Mouse (Mus musculus) heart, postnatal 10 days (tissue): ENCODE results near the gene Bcl3. TPM values are rescaled to one million over a fixed set of nuclear protein-coding genes. Genes with fewer than 3 reads are reported as not detected.
"Not testable (repeated sequence)": the region's sequence is repeated elsewhere in the genome, so short reads cannot be mapped to it uniquely, and the experiment has no call there.

Source experiments
- DNase-seq, 2 experiments: peaks; one replicate each; pipeline ENCODE4 v3.0.0; 2021
- intact Hi-C: fragments of 180-260 bp; cut with DNase I; formaldehyde crosslinking; loops from one replicate; pipeline ENCODE4 v1.15.1; 2025
- total RNA-seq, 2 experiments: library from RNA; stranded (reverse); gene quantifications; 2 replicates each; pipeline ENCODE4 v1.2.3; 2021

The Bcl3 gene
- total RNA-seq, 2 experiments from 2014 or later: 5.6 to 5.7 TPM

DNA sequence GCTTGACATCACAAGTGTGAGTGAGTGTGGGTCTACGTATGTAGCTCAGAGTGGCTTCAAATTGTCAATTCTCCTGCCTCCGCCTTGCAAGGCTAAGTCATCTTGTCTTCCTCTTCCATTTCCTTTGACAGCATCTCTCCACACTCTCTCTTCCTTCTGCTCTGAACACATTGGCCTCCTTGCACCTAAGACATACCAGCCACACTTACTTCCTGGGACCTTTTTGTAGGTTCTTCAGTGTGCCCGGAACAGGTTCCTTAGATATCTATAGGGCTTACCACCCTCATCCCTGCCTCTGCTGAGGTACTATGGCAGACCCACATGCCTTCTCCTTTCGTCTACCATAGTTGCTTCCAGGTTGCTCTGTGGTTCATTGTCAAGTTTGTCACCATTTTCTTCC lies 9.4 kb downstream of the Bcl3 start:
- DNase-seq: no peak
- intact Hi-C loops: no loop called here

DNA sequence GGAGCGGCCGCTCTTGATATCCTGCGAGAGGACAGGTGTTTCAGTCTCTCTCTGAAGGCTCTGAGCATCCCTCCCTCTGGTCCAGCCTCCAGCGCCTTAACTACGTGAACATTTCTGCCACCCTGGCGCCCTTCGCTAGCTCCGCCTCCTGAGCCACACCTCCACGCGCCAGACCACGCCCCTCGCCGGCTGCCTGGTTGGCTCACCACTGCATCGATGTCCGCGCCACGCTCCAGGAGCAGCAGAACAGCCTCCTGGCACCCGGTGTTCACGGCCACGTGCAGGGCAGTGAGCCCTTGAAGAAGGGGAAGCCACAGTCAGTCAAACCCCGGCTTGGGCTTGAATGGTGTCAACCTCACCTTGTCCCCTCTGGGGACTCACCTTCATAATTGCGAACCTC lies 11.5 kb downstream of the Bcl3 start:
- intact Hi-C loops: no loop called here
- peak; percentile 59 to 69 for DNase-seq

DNA sequence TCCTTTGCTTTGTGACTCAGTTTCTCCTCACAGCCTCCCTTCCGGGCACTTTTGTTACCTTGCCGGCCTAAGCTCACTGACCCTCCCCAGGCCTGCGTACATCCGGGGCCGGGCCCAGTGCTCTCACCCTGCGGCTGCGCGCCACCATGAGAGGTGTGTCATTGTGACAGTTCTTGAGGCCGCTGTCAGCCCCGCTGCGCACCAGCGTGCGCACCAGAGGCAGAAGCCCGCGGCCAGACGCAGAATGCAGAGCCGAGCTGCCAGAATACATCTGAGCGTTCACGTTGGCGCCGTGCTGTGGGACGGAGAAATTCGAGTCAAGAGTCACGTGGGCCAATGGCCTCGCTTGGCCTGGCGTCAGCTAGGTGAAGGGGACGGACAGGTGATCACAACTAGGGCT lies 13.2 kb downstream of the Bcl3 start:
- intact Hi-C loops: no loop called here
- peak; percentile 46 to 48 for DNase-seq

GRCm38 (mm10) chr7:19806356-19806969 lies 16.1 kb downstream of the Bcl3 start:
- DNase-seq: no peak
- intact Hi-C loops: no loop called here

- DNase-seq: peak; percentile 82 to 92
- intact Hi-C loops: loop anchor here (1.0 kb wide), 2 partner anchors 40 to 69 kb away; no protein-coding TSS in a partner anchor
Measured at GRCm38 (mm10) chr7:19802995-19803394, 19.6 kb downstream of the Bcl3 start.

DNA sequence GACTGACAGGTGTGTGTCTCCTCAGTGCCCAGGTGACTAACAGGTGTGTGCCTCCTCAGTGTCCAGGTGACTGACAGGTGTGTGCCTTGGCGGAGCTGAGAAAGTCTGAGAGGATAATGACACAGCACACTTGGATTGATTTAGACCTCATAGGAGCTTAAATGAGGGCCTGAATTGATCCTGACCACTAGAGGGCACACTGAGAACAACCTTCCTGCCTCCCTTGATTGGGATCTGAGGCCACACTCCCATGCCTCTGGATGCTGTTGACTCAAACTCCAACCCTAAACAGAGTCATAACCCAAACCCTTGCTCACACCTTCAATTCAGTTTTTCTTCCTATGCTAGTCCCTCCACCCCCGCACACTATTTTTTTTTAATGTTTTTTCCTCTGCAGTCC lies 21.8 kb downstream of the Bcl3 start:
- DNase-seq: peak; percentile 72 to 81
- intact Hi-C loops: no loop called here

DNA sequence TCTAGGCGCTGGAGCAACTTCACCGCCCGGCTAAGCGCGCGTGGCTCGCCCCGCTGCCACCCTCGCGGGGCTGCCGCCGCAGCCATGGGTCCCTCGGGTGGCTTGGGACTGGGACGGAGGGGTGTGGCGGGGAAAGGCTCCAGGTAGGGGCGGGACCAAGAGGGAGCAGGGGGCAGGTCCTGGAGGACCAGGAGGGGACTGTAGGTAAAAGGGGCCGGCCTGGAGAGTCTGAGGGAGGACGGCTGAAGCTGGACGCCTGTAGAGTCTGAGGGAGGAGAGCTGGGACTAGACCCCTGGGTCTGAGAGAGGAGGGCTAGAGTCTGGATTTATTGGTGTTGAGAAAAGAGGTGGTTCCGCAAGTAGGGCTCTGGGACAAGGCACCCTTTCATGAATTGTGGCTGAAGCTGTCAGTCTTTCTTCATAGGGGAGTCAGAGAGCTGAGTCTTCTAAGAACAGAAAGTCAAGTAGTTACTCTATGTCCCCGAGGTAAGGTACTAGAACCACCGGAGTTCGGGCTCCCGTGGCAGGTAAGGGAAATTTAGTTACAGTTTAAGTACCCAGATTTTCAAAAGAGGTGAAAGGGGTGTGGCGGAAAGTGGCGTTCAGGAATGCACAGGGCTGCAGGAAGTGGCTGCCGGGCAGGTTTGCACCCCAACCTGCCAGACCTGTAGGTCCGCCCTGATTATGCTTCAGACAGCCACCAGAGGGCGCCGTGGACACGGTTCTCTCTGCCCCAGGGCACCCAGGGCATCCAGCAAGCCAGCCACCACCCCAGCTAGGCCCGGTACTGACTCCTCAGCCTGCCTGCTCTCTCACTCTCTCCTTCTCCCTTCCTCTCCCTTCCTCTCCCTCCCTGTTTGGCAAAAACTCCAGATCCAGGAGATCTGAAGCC lies 25.6 kb downstream of the Bcl3 start, which contains the start of gene Cblc:
Gene Cblc, minus strand, starts transcription at position 113 of the 892 bp plus-strand sequence.
- DNase-seq: peak; percentile 83 to 90
- intact Hi-C loops: loop anchor here (10.0 kb wide), 1 partner anchor 158 kb away; the partner anchor contains the start of gene Igsf23

DNA sequence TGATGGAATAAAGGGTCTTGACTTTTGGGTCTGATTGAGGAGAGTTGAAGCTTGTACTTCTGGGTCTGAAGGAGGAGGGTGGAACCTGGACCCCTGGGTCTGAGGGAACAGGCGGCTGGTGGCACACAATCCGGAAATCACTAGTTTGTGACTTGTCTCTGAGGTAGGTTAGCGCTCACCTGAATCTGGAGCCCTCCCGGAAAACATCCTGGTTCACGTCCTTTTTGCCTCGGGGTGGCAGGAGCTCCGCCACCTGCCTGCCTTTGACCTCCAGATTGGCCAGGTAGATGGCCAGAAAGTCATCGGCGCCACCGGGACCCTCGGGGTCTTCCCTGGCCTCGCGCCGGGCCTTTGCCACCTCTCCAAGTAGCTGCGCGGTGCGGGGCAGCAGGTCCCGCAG lies 26.3 kb downstream of the Bcl3 start:
- intact Hi-C loops: loop anchor here (10.0 kb wide), 1 partner anchor 159 kb away; the partner anchor contains the start of gene Igsf23
- no peak for DNase-seq

DNA sequence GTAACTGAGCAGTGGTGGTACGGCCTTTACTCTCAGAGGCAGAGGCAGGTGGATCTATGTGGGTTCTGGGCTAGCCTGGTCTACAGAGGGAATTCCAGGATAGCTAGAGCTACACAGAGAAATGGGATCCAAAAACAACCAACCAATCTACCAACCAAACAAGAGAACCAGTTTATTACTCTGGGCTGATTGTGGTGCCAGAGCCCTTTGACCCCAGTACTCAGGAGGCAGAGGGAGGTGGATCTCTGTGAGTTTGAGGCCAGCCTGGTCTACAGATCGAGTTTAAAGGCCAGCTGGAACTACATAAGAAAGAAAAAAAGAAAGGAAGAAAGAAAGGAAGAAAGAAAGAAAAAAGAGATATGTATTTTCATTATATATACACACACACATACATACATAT lies 27.3 kb downstream of the Bcl3 start:
- intact Hi-C loops: loop anchor here (10.0 kb wide), 1 partner anchor 160 kb away; the partner anchor contains the start of gene Igsf23
- DNase-seq: no peak

DNA sequence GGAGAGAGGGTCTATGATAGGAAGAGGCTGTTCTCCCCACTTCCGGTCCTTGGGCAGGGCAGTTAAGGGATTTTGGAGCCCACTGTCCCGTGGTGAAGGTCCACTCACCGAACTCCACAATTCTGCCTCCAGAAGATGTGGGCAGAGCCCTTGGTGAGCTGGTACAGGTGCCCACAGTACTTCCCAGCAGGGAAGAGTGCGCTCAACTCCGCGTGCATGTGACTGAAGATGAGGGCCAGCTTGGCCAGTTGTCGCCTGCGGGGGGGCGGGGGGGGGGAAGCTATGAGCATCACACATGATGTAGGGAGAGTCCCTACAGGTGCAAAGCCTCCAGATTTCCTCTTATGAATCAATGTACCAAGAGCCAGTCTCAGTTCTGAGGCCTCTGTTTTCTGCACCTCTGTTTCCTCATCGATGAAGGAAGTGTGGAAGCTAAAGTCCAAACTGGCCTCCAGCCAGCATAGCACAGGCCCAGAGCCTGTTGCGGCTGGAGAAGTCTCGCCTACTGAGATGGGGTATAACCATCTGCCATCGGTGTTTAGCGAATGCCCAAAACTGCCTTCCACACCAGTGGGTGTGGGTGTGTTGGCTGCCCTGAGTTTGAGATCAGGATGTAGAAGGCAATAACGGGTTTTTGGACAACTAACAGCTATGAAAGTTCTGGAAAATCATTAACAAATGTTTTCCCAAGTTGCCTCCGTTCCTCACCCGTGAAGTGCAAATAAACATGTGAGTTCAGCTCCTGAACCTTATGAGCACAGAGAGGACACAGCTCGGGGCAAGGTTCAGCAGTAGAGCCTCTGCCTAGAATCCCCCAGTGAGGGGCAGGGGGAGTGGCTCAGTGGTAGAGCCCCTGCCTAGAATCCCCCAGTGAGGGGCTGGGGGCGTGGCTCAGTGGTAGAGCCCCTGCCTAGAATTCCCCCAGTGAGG lies 29.6 kb downstream of the Bcl3 start:
- DNase-seq: no peak
- intact Hi-C loops: loop anchor here (10.0 kb wide), 1 partner anchor 162 kb away; the partner anchor contains the start of gene Igsf23

DNA sequence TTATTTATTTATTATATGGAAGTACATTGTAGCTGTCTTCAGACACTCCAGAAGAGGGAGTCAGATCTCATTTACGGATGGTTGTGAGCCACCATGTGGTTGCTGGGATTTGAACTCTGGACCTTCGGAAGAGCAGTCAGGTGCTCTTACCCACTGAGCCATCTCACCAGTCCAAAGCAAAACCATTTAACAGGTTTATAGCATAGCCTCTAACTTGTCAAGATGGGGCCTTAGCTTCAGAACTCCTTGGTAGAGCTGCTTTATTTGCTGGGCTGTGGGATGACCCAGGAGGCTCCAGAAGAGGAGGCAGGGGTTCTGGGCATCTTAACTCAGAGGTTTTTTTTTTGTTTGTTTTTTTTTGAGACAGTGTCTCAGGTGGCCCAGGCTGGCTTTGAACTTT lies 31.1 kb downstream of the Bcl3 start:
- not testable (repeated sequence) for DNase-seq
- intact Hi-C loops: loop anchor here (10.0 kb wide), 1 partner anchor 163 kb away; the partner anchor contains the start of gene Igsf23

DNA sequence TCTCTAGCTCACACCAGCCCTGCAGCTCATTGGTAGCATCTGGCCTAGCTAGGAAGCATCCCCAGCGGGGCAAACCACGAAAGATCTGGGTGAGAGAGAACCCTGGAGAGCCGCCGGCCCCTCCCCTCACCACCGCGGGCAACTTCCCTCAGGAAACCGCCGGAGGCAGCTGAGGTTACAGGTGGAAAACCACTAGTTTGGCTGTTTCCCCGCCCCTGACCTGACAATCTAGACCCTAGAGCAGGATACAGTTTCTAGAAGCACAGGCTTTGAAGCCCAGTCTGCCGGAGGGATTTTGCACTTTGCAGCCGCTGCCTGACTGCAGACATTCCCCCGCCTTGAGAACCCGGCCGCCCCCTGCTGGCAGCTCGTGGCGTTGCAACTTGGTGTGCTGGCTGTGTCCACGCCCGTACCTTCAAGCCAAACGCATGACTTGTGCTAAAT lies 32.6 kb downstream of the Bcl3 start:
- peak; percentile 93 to 98 for DNase-seq
- intact Hi-C loops: loop anchor here (1.0 to 10.0 kb wide), 3 partner anchors 40 to 165 kb away; partner anchors contain the start of genes Igsf23 and Nectin2

GRCm38 (mm10) chr7:19785874-19786458 lies 36.6 kb downstream of the Bcl3 start:
- intact Hi-C loops: no loop called here

GRCm38 (mm10) chr7:19784764-19785535 lies 37.6 kb downstream of the Bcl3 start:
- intact Hi-C loops: no loop called here
- DNase-seq: no peak

More at GRCm38 (mm10) chr7:19785874-19786458, 36.6 kb downstream of the Bcl3 start:
- no peak for DNase-seq

DNA sequence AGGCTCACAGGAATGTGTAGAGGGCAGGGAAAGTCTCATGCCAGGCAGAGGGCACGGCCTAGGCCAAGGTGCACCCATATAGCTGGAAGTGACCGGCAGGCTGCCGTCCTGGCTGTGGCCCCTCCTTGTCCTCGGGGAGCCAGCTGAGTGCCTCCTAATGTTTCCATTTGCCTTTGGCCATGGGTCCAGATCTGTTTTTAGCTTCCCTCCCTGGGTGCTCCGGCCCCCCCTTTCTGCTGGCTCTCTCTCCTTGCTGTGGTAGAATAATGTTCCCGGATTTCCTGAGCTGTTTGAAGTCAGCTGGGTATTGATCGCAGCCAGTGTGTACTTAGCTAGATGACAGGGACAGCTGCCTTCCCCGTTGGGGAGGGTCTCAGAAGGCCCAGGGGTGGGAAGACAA lies 38.9 kb downstream of the Bcl3 start:
- intact Hi-C loops: no loop called here
- DNase-seq: peak; percentile 70 to 81

- intact Hi-C loops: no loop called here
- DNase-seq: peak; percentile 54 to 74
Measured at GRCm38 (mm10) chr7:19782645-19783044, 39.9 kb downstream of the Bcl3 start.

DNA sequence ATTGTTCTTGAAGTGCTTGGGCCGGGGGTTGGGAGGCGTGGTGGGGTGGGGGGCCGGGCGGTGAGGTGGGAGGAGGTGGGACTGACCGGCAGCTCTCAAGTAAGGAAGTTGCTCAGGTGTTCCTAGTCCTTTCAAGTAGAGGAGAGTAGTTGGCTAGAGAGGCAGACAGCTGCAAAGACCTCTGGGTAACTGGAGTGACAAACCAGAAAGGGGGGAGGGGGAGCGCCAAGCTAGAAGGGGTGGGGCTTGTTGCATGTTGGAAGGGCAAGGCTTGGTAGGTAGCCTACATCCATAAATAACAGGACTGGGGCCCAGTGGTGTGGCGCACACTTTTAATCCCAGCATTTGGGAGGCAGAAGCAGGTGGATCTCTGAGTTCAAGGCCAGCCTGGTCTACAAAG lies 40.8 kb downstream of the Bcl3 start:
- intact Hi-C loops: no loop called here
- DNase-seq: no peak

GRCm38 (mm10) chr7:19779903-19780302 lies 42.7 kb downstream of the Bcl3 start:
- intact Hi-C loops: no loop called here
- no peak for DNase-seq

- DNase-seq: no peak
- intact Hi-C loops: no loop called here
Measured at GRCm38 (mm10) chr7:19778645-19779044, 43.9 kb downstream of the Bcl3 start.
